Mouse (Mus musculus): ENCODE measurements around the gene Tbrg4. TPM values are rescaled to one million over a fixed set of nuclear protein-coding genes. Genes with fewer than 3 reads are reported as not detected.

The Tbrg4 gene
- polyA plus RNA-seq, 1 experiment from 2014 or later: 23.4 TPM

- Histone ChIP-seq H3K4me3 (ENCODE audit: low read depth, low read length) (no peak overlapping the region), H3K36me3 (ENCODE audit: control insufficient read depth, insufficient read depth, low read length) (peaks cover 4% of the 10 kb centered on the region), H3K4me2 (ENCODE audit: low read length) (no peak overlapping the region), H3K27me3 (replicated peaks; ENCODE audit: control insufficient read depth, insufficient read depth, low read length) (no peaks in the 10 kb centered on the region), H3K9me3 (replicated peaks; ENCODE audit: control insufficient read depth, low read length) (no peaks in the 10 kb centered on the region), H3K9ac (ENCODE audit: low read length) (no peak overlapping the region), H3K27ac (ENCODE audit: low read depth, low read length) (no peak overlapping the region), H3K4me1 (ENCODE audit: control insufficient read depth, insufficient read depth, low read length) (peaks cover 9% of the 10 kb centered on the region)
- peak; percentile 32 for DNase-seq (ENCODE audit: low spot score)
- ATAC-seq: no peak
- 29% methylated on average over 4 of the region's 4 CpGs for WGBS
Observed at GRCm38 (mm10) chr11:6628568-6628967, 2.7 kb upstream of the Tbrg4 start.

- peaks cover 12% of the 10 kb centered on the region for H3K36me3 ChIP-seq (ENCODE audit: control insufficient read depth, insufficient read depth, low read length)
- H3K9ac ChIP-seq (ENCODE audit: low read length): no peak overlapping the region
- no peak overlapping the region for H3K4me2 ChIP-seq (ENCODE audit: low read length)
- WGBS: 89% methylated on average over 4 of the region's 4 CpGs
- H3K9me3 ChIP-seq (replicated peaks; ENCODE audit: control insufficient read depth, low read length): no peaks in the 10 kb centered on the region
- H3K4me3 ChIP-seq (ENCODE audit: low read depth, low read length): no peak overlapping the region
- ATAC-seq: no peak
- DNase-seq (ENCODE audit: low spot score): no peak
- H3K27ac ChIP-seq (ENCODE audit: low read depth, low read length): no peak overlapping the region
- H3K4me1 ChIP-seq (ENCODE audit: control insufficient read depth, insufficient read depth, low read length): peaks cover 9% of the 10 kb centered on the region
- H3K27me3 ChIP-seq (replicated peaks; ENCODE audit: control insufficient read depth, insufficient read depth, low read length): no peaks in the 10 kb centered on the region
Observed at GRCm38 (mm10) chr11:6627731-6628130, 1.9 kb upstream of the Tbrg4 start.

- H3K4me3 ChIP-seq (ENCODE audit: low read depth, low read length): peak overlapping the region; percentile 73
- no peaks in the 10 kb centered on the region for H3K27me3 ChIP-seq (replicated peaks; ENCODE audit: control insufficient read depth, insufficient read depth, low read length)
- H3K36me3 ChIP-seq (ENCODE audit: control insufficient read depth, insufficient read depth, low read length): peaks cover 25% of the 10 kb centered on the region
- peak overlapping the region; percentile 88 for H3K4me2 ChIP-seq (ENCODE audit: low read length)
- 16% methylated on average over 16 of the region's 16 CpGs for WGBS
- H3K27ac ChIP-seq (ENCODE audit: low read depth, low read length): peak overlapping the region; percentile 45
- no peaks in the 10 kb centered on the region for H3K9me3 ChIP-seq (replicated peaks; ENCODE audit: control insufficient read depth, low read length)
- DNase-seq (ENCODE audit: low spot score): no peak
- H3K4me1 ChIP-seq (ENCODE audit: control insufficient read depth, insufficient read depth, low read length): peaks cover 9% of the 10 kb centered on the region
- ATAC-seq: peak; percentile 6; the same call in 1 of the 2 replicates
- peak overlapping the region; percentile 57 for H3K9ac ChIP-seq (ENCODE audit: low read length)
Observed at GRCm38 (mm10) chr11:6626388-6626772, 513 bp upstream of the Tbrg4 start.

GRCm38 (mm10) chr11:6624619-6625382 lies 1.1 kb downstream of the Tbrg4 start:
- Histone ChIP-seq H3K36me3 (ENCODE audit: control insufficient read depth, insufficient read depth, low read length) (peaks cover 41% of the 10 kb centered on the region), H3K4me2 (ENCODE audit: low read length) (peak overlapping the region; percentile 88), H3K4me3 (ENCODE audit: low read depth, low read length) (peak overlapping the region; percentile 73), H3K9ac (ENCODE audit: low read length) (peak overlapping the region; percentile 57), H3K27me3 (replicated peaks; ENCODE audit: control insufficient read depth, insufficient read depth, low read length) (no peaks in the 10 kb centered on the region), H3K27ac (ENCODE audit: low read depth, low read length) (no peak overlapping the region), H3K9me3 (replicated peaks; ENCODE audit: control insufficient read depth, low read length) (no peaks in the 10 kb centered on the region), H3K4me1 (ENCODE audit: control insufficient read depth, insufficient read depth, low read length) (peaks cover 9% of the 10 kb centered on the region)
- ATAC-seq (no peak), DNase-seq (ENCODE audit: low spot score) (no peak)
- 72% methylated on average over 14 of the region's 14 CpGs for WGBS

GRCm38 (mm10) chr11:6623704-6624103 lies 2.2 kb downstream of the Tbrg4 start:
- no peak overlapping the region for H3K27ac ChIP-seq (ENCODE audit: low read depth, low read length)
- WGBS: 87% methylated on average over 10 of the region's 10 CpGs
- H3K9me3 ChIP-seq (replicated peaks; ENCODE audit: control insufficient read depth, low read length): no peaks in the 10 kb centered on the region
- no peaks in the 10 kb centered on the region for H3K27me3 ChIP-seq (replicated peaks; ENCODE audit: control insufficient read depth, insufficient read depth, low read length)
- no peak for ATAC-seq
- no peak overlapping the region for H3K9ac ChIP-seq (ENCODE audit: low read length)
- H3K4me1 ChIP-seq (ENCODE audit: control insufficient read depth, insufficient read depth, low read length): peaks cover 9% of the 10 kb centered on the region
- H3K4me2 ChIP-seq (ENCODE audit: low read length): no peak overlapping the region
- H3K36me3 ChIP-seq (ENCODE audit: control insufficient read depth, insufficient read depth, low read length): peaks cover 52% of the 10 kb centered on the region
- DNase-seq (ENCODE audit: low spot score): no peak
- no peak overlapping the region for H3K4me3 ChIP-seq (ENCODE audit: low read depth, low read length)

- 93% methylated on average over 12 of the region's 12 CpGs for WGBS
- H3K36me3 ChIP-seq (ENCODE audit: control insufficient read depth, insufficient read depth, low read length): peaks cover 83% of the 10 kb centered on the region
- H3K9me3 ChIP-seq (replicated peaks; ENCODE audit: control insufficient read depth, low read length): no peaks in the 10 kb centered on the region
Observed at GRCm38 (mm10) chr11:6615250-6616205, 10.3 kb downstream of the Tbrg4 start.

GRCm38 (mm10) chr11:6605491-6606399 lies 20.1 kb downstream of the Tbrg4 start, which contains the start of gene Nacad:
Gene Nacad (minus strand): TSS chr11:6606053.
- WGBS: 2% methylated on average over 35 of the region's 41 CpGs
- H3K4me1 ChIP-seq (ENCODE audit: control insufficient read depth, insufficient read depth, low read length): peaks cover 24% of the 10 kb centered on the region
- DNase-seq (ENCODE audit: low spot score): peak; percentile 96
- peak within 1 kb of the TSS; percentile 98 for H3K27ac ChIP-seq (ENCODE audit: low read depth, low read length)
- ATAC-seq: peak; percentile 91
- H3K36me3 ChIP-seq (ENCODE audit: control insufficient read depth, insufficient read depth, low read length): peaks cover 22% of the 10 kb centered on the region
- peak within 1 kb of the TSS; percentile 87 for H3K9ac ChIP-seq (ENCODE audit: low read length)
- no peaks in the 10 kb centered on the region for H3K27me3 ChIP-seq (replicated peaks; ENCODE audit: control insufficient read depth, insufficient read depth, low read length)
- no peaks in the 10 kb centered on the region for H3K9me3 ChIP-seq (replicated peaks; ENCODE audit: control insufficient read depth, low read length)
- peak within 1 kb of the TSS; percentile 94 for H3K4me2 ChIP-seq (ENCODE audit: low read length)
- H3K4me3 ChIP-seq (ENCODE audit: low read depth, low read length): peak within 1 kb of the TSS; percentile 55

More at GRCm38 (mm10) chr11:6615250-6616205, 10.3 kb downstream of the Tbrg4 start:
- Histone ChIP-seq H3K4me3 (ENCODE audit: low read depth, low read length) (no peak overlapping the region), H3K27ac (ENCODE audit: low read depth, low read length) (no peak overlapping the region), H3K4me1 (ENCODE audit: control insufficient read depth, insufficient read depth, low read length) (no peaks in the 10 kb centered on the region), H3K9ac (ENCODE audit: low read length) (no peak overlapping the region), H3K4me2 (ENCODE audit: low read length) (no peak overlapping the region), H3K27me3 (replicated peaks; ENCODE audit: control insufficient read depth, insufficient read depth, low read length) (no peaks in the 10 kb centered on the region)
- ATAC-seq (no peak), DNase-seq (ENCODE audit: low spot score) (no peak)

- Histone ChIP-seq H3K27ac (ENCODE audit: low read depth, low read length) (peak overlapping the region; percentile 98), H3K27me3 (replicated peaks; ENCODE audit: control insufficient read depth, insufficient read depth, low read length) (no peaks in the 10 kb centered on the region), H3K4me3 (ENCODE audit: low read depth, low read length) (peak overlapping the region; percentile 55), H3K9ac (ENCODE audit: low read length) (peak overlapping the region; percentile 87), H3K36me3 (ENCODE audit: control insufficient read depth, insufficient read depth, low read length) (peaks cover 27% of the 10 kb centered on the region), H3K9me3 (replicated peaks; ENCODE audit: control insufficient read depth, low read length) (no peaks in the 10 kb centered on the region), H3K4me2 (ENCODE audit: low read length) (peak overlapping the region; percentile 94), H3K4me1 (ENCODE audit: control insufficient read depth, insufficient read depth, low read length) (peaks cover 25% of the 10 kb centered on the region)
- ATAC-seq: no peak
- 6% methylated on average over 13 of the region's 13 CpGs for WGBS
- peak; percentile 57 for DNase-seq (ENCODE audit: low spot score)
Observed at GRCm38 (mm10) chr11:6605021-6605481, 20.8 kb downstream of the Tbrg4 start.
